Mouse (Mus musculus): ENCODE measurements around the gene Atg4d.
A peak's percentile ranks its signal among the peaks of the same experiment; 100 is the strongest.
"Not testable (repeated sequence)": the region's sequence is repeated elsewhere in the genome, so short reads cannot be mapped to it uniquely, and the experiment has no call there.

Atg4d gene

DNA sequence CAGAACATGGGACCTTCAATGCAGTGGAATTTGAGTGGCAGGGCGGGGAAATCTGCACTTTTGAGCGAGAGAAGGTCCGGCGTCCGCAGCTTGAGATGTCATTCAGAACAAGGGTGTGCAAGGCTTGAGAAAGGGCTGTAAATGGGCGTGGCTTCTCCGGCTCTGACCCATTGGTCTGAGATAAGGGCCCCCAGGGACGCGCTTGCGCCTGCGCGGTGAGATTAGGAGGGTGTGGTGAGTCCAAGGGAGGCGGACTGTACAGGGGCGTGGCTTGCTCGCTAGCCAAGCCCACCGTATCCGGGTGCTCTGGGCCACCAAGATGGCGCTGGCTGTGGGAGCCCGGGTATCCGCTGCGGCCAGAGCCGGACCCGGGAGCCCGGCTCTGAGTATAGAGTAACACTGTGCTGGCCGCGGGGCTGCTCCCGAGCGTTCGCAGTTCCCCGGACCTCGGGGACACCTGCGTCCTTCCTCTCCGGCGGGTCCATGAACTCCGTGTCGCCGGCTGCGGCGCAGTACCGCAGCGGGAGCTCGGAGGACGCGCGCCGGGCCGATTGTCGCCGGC lies at the start of gene Atg4d:
Gene Atg4d, plus strand, starts transcription at position 294 of the 562 bp plus-strand sequence.
- peak; percentile 99 to 100 for DNase-seq

DNA sequence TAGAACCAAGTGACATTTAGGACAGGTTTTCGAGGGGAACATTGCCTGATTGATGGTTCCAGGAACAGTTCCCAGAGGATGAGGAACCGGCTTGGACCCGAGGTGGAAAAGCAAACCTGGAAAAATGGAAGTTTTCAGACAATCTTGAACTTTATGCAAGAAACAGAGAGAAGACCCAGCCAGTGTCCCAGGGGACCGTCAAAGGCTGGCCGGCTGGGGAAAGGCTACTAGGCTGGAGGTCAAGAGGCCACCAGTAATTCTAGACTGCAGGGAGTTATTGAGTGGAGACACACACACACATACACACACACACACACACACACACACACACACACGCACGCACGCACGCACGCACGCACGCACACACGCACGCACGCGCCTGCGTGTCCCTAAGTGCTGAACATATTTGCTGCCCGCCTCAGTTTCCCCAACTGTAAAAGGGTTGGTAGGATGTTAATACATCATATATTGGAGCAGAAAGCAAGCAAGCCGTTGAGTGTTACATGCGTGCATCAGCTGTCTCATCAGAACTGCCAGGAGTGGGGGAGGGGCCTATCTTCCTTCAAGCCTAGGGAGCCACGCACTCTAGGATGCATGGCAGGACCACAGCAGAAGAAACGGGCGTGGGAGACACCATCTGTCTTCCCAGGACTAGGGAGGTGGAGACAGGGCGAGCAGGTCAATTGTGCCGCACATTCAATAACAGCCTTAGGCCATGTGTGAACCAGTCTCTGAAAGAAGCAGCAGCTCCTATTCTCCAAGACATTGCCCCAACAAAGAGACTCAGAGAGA lies 48.8 kb upstream of the Atg4d start:
- DNase-seq = no peak

DNA sequence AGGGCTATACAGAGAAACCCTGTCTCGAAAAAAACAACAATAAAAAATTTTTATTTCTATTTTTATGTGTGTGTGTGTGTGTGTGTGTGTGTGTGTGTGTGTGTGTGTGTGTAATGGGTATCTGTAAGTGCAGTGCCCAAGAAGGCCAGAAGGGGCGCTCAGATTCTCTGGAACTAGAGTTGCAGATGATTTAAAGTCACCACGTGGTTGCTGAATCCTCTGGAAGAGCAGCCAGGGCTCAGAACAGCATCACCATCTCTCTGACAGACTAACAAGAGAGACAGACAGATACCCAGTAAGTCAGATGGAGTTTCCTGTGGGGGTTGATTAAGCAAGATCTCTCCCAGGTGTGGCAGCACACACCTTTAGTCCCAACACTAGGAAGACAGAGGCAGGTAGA lies 45.3 kb upstream of the Atg4d start:
- DNase-seq = peak in 1 of 2 experiments; percentile 38

DNA sequence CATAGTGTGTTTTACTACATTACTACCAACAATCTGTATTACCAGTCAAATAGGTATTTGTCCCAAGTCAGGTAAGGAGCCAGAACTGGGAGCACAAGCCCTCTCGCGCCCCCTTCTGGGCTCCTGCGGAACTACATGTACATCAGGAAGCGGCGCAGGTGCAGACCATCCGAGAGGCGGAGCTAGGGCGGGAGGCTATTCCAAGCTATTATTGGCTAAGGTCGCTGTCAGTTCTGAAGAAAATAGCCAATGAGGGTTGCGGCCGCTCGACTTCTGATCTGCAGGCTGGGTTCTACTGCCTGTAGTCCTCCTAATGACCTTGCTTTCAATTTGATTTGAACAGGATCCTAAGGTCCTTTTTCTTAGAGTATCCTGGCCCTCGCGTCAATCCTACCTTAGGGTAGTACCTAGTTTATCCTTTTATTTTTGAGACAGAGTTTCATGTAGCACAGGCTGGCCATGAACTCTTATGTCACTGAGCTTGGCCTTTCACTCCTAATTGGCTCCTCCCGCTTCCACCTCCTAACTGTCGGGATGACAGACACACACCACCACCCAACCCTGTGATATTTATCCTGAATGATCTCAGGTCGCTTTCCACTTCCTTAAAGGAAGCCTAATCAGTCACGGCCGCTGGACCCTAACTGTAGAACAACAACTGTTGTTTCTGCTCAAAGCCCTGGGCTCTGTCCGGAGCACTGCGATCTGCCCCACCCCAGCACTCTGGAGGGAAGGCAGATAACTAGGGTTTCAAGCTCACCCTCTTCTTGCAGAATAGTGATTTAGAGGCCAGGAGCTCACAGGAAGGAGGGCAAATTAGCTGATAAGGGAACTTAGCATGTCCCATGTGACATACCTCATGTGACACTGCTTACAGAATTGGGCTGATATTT lies 44.4 kb upstream of the Atg4d start:
- peak; percentile 96 to 98 for DNase-seq

DNA sequence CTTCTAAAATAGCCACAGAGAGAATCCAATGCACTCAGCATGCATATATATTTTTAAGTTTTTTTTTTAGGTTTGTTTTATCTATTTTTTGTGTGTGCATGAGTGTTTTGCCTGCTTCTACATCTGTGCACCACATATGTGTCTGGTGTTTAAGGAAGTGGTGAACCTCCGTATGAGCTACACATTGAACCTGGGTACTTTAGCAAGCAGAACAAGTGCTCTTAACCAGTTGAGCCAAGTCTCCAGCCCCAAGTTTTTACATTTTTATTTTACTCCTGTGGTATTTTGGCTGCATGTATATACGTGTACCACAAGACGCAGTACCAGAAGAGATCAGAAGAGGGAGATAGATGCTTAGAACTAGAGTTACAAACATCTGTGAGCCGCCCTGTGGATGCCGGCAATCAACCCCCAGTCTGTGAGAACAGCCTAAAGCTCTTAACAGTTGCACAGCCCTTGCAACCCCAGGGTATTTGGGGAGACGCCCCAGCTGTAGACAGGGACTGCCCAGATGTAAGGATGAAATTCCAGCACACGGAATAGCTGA lies 43.6 kb upstream of the Atg4d start:
- DNase-seq = no peak

DNA sequence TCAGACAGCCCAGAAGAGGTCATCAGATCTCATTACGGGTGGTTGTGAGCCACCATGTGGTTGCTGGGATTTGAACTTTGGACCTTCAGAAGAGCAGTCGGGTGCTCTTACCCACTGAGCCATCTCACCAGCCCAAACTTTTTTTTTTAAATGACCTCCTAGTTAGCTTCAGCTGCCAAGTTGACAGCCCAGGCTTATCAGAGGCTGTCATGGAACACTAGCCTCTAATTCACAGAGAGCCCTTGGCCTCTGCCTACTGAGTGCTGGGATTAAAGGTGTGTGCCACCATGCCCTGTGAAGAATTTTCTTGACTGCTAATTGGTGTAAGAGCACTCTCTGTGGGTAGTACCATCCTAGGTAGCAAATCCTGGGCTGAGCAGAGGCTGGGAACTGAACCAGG lies 41.6 kb upstream of the Atg4d start:
- not testable (repeated sequence) for DNase-seq

DNA sequence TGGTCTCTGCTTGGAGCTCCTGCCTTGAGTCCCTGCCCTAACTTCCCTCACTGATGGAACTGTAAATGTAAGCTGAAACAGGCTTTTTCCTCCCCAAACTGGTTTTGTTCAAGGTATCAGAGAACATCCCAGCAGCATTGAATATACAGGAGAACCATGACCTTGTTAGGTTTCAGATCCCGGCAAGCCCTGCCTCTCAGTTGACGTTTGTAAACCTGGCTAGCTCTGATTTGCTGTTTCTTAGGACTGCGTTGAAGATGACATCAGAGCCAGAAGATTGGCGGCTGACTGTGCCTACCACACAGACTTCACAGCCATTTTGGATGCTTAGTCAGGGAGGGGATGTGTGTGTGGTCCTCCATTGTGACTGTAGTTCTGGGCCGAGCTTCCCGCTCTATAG lies 41.2 kb upstream of the Atg4d start:
- DNase-seq = no peak

DNA sequence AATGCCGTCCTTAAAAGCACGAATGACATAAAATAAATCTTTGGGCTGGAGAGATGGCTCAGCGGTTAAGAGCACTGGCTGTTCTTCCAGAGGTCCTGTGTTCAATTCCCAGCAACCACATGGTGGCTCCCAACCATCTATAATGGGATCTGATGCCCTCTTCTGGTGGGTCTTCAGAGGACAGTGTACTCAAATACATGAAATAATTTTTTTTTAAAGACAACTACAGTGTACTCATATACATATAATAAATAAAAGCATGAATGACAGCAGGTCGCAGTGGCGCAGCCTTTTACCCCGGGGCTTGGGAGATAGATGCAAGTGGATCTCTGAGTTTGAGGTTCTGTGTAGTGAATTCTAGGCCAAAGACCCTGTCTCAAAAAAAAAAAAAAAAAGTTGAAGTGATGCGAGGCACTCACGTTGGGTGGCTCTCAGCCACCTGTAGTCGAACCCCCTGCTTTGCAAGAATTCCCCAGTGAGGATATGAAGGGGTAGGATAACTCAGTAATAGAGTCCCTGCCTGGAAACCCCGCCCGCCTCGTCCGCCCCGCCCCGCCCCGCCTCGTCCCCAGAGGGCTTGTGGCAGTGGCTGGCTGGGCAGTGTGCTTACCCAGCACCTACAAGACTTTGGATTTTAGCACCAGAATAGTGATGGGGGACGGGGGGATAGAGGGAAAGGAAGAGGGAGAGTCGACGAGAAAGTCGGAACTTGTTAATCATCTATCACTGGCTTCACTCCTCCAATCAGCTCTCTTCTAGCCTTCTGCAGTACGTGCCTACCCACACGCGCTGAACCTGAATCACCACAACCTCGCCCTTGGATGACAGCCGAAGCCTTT lies 40.3 kb upstream of the Atg4d start:
- DNase-seq = no peak

DNA sequence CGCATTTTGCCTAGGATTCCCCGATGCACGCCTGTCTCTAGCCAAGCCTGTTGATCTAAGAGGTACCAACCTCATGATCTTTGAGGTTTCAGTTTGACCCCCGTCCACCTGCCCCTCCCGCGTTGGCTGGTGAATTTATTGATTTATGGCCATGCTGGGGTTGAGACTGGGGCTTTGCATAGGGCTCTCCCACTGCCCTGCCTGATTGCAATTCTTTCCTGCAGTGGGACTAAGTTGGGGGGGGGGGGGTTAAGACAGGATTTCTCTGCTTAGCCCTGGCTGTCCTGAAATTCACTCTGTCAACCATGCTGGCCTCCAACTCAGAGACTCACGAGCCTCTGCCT lies 39.7 kb upstream of the Atg4d start:
- no peak for DNase-seq

DNA sequence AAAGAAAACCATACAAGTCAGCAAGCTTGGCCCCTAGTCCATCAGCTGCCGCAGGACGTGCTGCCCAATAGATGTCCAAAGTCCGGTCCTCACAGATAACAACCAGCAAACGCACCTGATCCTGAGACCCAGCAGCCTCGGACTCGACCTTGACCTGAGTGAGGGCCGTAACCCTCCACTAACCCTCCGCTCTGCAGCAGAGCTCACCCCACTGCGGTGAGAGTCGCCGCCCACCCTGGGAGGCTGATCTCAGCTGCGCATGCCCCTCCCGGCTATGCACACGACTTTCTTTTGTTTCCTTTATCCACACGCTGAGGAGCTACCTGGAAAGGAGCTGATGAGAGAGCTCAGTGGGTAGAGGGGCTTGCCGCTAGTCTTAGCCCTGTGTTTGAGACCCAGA lies 37.8 kb upstream of the Atg4d start:
- DNase-seq = no peak

DNA sequence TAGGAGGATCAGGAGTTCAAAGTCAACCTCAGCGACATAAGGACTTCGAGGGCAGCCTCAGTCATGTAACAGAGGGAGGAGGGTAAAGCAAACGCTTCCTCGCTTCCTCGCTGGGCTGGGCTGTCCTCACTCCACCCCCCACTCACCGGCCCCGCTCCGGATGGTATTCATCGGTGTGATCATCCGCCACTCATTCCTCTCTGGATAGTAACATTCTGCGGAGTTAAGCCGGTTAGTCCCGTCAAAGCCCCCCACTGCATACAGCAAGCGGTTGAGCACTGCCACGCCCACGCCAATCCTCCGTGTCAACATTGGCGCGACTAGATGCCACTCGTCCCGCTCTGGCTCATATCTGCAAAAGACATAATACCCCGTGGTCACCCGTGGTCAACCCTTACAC lies 33.5 kb upstream of the Atg4d start:
- DNase-seq = no peak

DNA sequence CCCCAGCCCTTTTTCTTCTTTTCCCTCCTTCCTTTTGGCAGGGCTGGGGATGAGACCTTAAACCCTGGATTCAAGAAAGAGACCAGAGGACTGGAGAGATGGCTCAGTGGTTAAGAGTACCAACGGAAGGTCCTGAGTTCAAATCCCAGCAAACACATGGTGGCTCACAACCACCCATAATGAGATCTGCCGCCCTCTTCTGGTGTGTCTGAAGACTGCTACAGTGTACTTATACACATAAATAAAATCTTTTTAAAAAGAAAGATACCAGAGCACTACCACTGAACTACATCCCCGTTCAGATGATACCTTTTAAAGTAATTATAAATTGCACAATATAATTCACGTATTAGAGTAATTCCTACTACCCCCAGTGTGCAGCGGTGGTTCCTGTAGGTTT lies 32.2 kb upstream of the Atg4d start:
- no peak for DNase-seq

DNA sequence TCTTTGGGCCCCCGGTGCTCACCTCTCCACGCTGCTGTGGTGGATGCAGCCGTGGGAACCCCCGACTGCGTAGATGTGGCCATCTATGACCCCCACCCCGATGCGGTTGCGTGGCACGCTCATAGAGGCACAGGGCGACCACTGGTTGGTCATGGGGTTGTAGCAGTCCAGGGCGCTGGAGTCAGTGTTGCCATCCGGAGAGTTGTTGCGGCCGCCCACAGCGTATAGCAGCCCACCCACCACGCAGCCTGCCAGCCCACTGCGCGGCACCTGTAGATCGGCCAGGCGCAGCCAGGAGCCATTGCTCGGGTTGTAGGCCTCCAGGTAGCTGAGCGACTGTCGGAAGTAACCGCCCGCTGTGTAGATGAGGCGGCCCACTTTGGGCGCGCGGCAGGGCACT lies 31.7 kb upstream of the Atg4d start:
- no peak for DNase-seq

DNA sequence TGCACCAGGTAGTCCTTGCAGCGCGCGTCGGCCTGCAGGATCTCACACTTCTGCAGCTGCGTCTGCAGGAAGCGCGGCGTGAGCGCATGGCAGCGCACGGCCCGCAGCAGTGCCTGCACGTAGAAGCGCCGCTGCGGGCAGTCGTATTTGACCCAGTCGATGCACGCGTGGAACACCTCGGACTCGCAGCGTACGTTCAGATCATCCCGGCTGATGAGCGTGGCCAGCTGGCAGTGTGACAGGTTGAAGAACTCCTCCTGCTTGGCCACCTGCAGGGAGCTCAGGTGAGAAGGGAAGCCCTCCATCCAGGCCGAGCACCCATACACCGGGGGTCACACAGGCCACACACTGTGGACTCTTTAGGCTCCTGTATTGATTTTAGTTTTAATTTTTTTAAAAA lies 31.3 kb upstream of the Atg4d start:
- DNase-seq = no peak

DNA sequence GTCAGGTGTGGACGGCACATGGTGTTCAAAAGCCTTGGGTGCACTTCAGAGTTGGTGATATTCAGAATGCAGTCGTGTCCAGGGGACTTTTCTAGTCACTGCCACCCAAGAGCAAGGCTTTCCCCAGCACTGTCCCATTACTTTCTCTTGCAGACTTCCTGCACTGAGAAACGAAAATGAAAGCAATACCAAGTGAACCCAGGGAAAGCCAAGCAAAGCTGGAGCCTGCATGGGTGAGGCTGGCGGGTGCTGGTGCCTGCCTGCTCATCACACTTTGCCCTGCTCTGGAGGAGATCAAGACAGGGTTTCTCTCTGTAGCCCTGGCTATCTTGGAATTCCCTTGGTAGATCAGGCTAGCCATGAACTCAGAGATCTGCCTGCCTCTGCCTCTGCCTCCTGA lies 29.8 kb upstream of the Atg4d start:
- DNase-seq = no peak

DNA sequence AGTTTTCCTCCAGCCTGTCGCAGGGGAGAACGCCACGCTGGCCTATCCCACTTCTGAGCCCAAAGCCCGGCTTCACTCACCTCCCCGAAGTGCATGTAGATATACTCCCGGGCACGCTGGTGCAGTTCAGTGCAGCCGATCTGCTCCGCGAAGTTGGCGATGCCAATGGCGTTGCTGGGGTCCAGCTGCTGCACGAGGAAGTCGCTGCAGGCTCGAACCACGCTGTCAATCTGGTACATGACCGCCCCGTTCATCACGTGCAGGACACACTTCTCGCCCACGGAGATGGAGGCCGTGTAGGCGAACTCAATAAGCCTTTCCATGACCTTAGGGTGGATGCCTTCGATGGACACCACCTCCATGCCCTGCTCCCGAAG lies 28.1 kb upstream of the Atg4d start:
- DNase-seq = peak in 1 of 2 experiments; percentile 45

DNA sequence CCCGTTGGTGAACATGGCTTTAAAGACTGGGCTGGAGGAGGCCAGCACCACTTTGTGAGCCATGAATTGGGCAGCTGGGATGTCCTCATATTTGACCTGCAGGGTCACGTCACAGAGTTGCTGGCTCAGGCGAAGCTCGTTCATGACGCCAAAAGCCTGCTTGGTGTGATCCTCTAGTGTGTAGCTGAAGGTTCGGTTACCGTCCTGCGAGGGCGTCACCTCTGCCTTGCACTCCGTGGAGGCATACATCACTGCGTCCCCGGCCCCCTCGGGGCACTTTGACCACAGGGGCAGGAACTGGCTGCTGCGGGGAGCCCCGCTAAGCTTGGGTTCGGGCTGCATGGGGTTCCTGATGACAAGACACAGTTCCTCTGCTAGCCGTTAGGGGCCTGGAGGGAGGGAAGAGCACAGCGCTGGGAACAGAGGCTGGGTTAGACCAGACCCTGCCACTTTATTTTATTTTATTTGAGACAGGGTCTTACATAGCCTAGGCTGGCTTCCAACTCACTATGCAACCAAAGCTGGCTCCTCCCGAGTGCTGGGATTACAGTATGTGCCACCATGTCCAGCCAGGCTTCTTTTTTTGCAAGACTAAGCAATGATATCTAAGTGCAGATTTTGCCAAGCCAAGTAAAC lies 27.6 kb upstream of the Atg4d start:
- peak; percentile 54 to 61 for DNase-seq

DNA sequence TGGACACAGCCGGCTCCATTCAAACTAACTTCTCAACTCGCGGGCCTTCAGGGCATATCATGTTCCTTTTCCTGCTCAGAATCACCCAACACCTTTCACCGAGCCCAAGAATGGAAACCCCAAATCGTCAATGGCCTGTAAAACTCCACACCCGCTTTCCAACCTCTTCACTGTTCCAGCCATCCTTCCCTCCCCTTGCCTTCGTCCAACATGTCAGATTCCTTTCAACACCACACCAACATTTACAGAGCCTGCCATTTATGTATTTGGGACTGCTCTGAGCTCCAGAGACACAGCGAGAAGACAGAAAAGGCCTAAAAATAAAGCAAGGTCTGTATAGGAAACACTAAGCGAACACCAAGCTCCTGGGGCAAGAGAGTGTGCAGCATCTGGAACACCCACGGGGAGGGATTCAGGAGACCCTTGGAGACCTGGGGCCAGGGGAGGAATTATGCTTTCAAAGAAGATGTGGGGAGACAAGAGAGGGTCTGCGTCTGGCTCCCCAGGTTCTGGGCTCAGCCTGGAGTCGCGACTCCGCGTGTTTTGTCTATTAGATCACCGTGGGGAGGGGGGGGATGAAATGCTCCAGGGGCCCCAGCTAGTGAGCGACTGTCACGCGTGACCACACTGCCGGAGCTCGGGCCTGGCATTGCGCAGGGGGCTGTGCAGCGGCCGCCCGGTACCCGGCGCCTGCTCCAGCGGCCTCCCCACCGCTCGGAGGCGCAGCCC lies 26.9 kb upstream of the Atg4d start:
- no peak for DNase-seq

DNA sequence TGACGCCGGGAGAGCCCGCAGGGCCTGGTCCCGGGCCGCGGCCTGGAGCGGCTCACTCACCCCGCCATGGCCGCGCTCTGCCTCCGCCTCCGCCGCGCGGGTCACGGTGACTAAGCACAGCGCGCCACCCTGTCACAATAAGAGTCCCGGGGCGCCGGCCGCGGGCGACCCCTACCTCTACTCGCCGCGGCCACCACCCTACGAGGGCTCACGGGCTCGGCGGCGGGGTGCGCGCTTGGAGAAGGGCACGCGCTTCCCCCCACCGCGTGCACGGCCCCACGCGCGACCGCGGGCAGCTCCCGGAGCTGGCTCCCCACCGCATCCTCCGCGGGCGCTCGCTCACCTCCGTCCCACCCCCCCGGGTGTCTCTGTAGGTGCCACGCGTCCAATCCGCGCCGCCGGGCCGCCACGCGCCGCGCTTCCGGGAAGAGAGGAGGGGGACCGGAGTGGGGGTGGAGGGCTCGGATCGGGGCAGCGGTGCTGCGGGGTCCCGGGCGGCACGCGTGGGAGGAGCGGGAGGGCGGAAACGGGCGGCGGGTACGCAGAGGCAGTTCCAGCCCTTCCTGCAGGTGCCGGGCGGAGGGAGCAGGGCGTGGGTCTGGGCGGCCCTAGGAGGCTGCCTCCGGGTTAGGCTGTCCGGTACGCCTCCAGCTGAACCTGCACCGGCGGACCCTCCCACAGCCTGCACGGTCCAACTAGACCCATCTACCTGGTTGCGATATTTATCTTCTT lies 26.2 kb upstream of the Atg4d start, which contains the start of gene Keap1:
Gene Keap1, minus strand, starts transcription at position 629 of the 732 bp plus-strand sequence.
- peak; percentile 77 to 88 for DNase-seq

DNA sequence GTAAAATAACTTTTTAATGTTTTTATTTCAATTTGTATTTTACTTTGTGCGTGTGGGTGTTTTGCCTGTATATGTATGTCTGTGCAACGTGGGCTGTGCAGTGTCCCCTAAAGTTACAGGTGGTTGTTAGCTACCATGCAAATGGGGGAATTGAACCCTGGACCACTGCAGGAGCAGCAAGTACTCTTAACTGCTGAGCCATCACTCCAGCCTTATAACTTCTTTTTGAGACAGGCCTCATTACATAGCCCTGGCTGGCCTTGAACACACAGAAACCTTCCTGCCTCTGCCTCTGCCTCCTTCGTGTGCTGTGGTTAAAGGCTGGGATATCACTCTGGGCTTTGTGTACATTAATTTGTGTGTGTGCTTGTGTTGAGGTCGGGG lies 25.6 kb upstream of the Atg4d start:
- DNase-seq = no peak

DNA sequence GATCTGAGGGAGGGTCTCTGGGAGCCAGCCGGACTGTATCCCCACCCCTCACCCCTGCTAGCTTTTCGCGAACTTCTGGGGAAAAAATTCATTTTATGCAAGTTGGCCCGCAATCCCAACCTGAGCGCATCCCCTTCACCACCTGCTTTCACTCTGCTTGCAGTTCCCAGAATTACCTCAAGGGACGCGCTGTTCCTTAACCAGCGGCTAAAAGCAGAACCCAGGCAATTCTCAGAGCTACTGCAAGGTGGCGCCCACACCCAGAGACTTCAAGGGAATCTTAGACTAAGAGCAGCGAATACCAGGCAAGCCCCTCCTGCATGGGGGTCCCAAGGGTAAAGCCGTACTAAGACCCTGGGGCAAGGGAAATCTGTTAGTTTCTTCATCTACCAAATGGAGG lies 23.8 kb upstream of the Atg4d start:
- peak; percentile 86 to 87 for DNase-seq
